Mouse (Mus musculus) E14TG2a.4 (cell line): ENCODE results near the gene Osbpl3.

Experiments used
- CTCF ChIP-seq: conservative IDR thresholded peaks from 2 replicates; pipeline ENCODE4 v1.5.1; 2014; ENCODE audit warnings: low read length
- NANOG ChIP-seq: IDR thresholded peaks from 2 replicates; pipeline ENCODE4 v1.6.1; 2014; ENCODE audit warnings: borderline replicate concordance, low read length, mixed read lengths
- POU5F1 ChIP-seq: IDR thresholded peaks from 2 replicates; pipeline ENCODE4 v1.6.1; 2014; ENCODE audit warnings: low read length, borderline replicate concordance

DNA sequence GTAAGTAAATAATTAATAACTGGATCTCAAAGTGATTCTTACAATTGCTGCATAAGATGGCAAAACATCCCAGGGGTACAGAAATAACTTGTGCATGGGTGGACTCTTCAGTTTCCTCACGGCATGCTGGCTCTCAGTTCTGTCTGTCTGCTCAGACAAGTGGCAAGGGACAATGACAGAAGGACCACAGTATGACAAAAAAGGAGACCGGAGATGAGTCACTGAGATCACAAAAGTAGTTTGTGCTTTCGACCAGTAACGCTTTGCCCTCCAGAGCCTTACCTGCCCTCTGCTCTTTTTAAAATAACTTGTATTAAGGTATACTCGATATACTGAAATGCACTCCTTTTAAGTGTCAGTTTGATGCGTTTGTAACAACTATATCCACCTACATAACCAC is 55.8 kb downstream of the Osbpl3 start:
- TF ChIP-seq CTCF (no peak), POU5F1 (no peak), NANOG (no peak)
